Comparison of ENCODE assay signal across 9 mouse cellular contexts in genomic region chr9:16988114-16988513, GRCm38 (mm10).
DNase-seq lines count a peak whose midpoint lies in the region; ATAC-seq lines count a peak whose summit lies in the region.
"Had no signal": no experiment of that assay in that cellular context is flagged by ENCODE, and none has a peak within 500 bp of the region (broad histone marks: within the 10 kb centered on the region; RNA-seq: fewer than 3 reads in every experiment).

No protein-coding gene starts in this region.

- no peaks in the 10 kb centered on the region for H3K27me3 ChIP-seq in kidney, embryonic 15.5 days
- H3K27me3 ChIP-seq in forebrain, embryonic 14.5 days (replicated peaks; ENCODE audit: control insufficient read depth, insufficient read depth, low read length), result no peaks in the 10 kb centered on the region
- no peaks in the 10 kb centered on the region for H3K27me3 ChIP-seq in limb, embryonic 13.5 days

- H3K4me3 ChIP-seq in kidney, embryonic 15.5 days (replicated peaks), result no peak overlapping the region
- H3K4me3 ChIP-seq in forebrain, embryonic 14.5 days (ENCODE audit: low read depth, low read length), result no peak overlapping the region
- no peak overlapping the region for H3K4me3 ChIP-seq in limb, embryonic 13.5 days

- DNase-seq in kidney, adult 18-20 months, result no peak
- DNase-seq in embryo, embryonic 11 days, result peak; percentile 60
- DNase-seq in forebrain, embryonic 14.5 days (ENCODE audit: low spot score), result peak; percentile 28
- no peak for DNase-seq in natural killer cell, adult 2 months (ENCODE audit: low spot score in 2 of 2)
- no peak for DNase-seq in kidney, postnatal 36 days
- DNase-seq: cerebellum, postnatal 36 days had no signal

- WGBS in kidney, embryonic 15.5 days, result 37% methylated on average over 3 of the region's 3 CpGs
- WGBS in forebrain, embryonic 14.5 days, result 63% methylated on average over 3 of the region's 3 CpGs
- 38% methylated on average over 3 of the region's 3 CpGs for WGBS in limb, embryonic 13.5 days

- peaks cover 3% of the 10 kb centered on the region; the same call in 1 of the 2 replicates for H3K4me1 ChIP-seq in kidney, embryonic 15.5 days
- H3K4me1 ChIP-seq in forebrain, embryonic 14.5 days (ENCODE audit: control insufficient read depth, insufficient read depth, low read length), result no peaks in the 10 kb centered on the region
- peaks cover 11% of the 10 kb centered on the region for H3K4me1 ChIP-seq in limb, embryonic 13.5 days

- no peaks in the 10 kb centered on the region for H3K9me3 ChIP-seq in kidney, embryonic 15.5 days (replicated peaks)
- H3K9me3 ChIP-seq in forebrain, embryonic 14.5 days (replicated peaks; ENCODE audit: control insufficient read depth, low read length), result no peaks in the 10 kb centered on the region
- H3K9me3 ChIP-seq in limb, embryonic 13.5 days, result no peaks in the 10 kb centered on the region

- no peaks in the 10 kb centered on the region for H3K36me3 ChIP-seq in kidney, embryonic 15.5 days
- H3K36me3 ChIP-seq in forebrain, embryonic 14.5 days (ENCODE audit: control insufficient read depth, insufficient read depth, low read length), result no peaks in the 10 kb centered on the region
- no peaks in the 10 kb centered on the region for H3K36me3 ChIP-seq in limb, embryonic 13.5 days

- no peak overlapping the region for H3K27ac ChIP-seq in kidney, embryonic 15.5 days
- no peak overlapping the region for H3K27ac ChIP-seq in forebrain, embryonic 14.5 days (ENCODE audit: low read depth, low read length)
- H3K27ac ChIP-seq in limb, embryonic 13.5 days, result no peak overlapping the region

- ATAC-seq in kidney, embryonic 15.5 days (replicated peaks; ENCODE audit: low FRiP score), result peak; percentile 79
- no peak for ATAC-seq in forebrain, embryonic 14.5 days
- peak; percentile 78 for ATAC-seq in limb, embryonic 13.5 days (ENCODE audit: low FRiP score, low read depth)
- no peak for ATAC-seq in granulocyte monocyte progenitor cell, adult 5-6 weeks (replicated peaks; ENCODE audit: poor library complexity, severe bottlenecking)

- no peak overlapping the region for H3K9ac ChIP-seq in kidney, embryonic 15.5 days
- no peak overlapping the region for H3K9ac ChIP-seq in forebrain, embryonic 14.5 days (ENCODE audit: low read length)
- H3K9ac ChIP-seq in limb, embryonic 13.5 days, result no peak overlapping the region

- H3K4me2 ChIP-seq in kidney, embryonic 15.5 days, result no peak overlapping the region
- H3K4me2 ChIP-seq in forebrain, embryonic 14.5 days (ENCODE audit: low read length), result no peak overlapping the region
- 0 out of 2 replicates have a peak overlapping the region, but pooled peaks have one; percentile 17 for H3K4me2 ChIP-seq in limb, embryonic 13.5 days (replicated peaks)

Comparison
In these comparisons a context has a peak if more than half of its experiments do, and no peak if none do; other contexts are left out.
1. ATAC-seq: peak in kidney, embryonic 15.5 days (single experiment) and limb, embryonic 13.5 days (single experiment); none in forebrain, embryonic 14.5 days (single experiment) and granulocyte monocyte progenitor cell, adult 5-6 weeks (single experiment).
2. DNase-seq: peak in embryo, embryonic 11 days (single experiment) and forebrain, embryonic 14.5 days (single experiment); none in kidney, adult 18-20 months (single experiment), natural killer cell, adult 2 months (0 of 2) and kidney, postnatal 36 days (0 of 2).